Mouse (Mus musculus): ENCODE results near the gene Lrrc51. TPM values are rescaled to one million over a fixed set of nuclear protein-coding genes. Genes with fewer than 3 reads are reported as not detected.
A peak's percentile ranks its signal among the peaks of the same experiment; 100 is the strongest.
"Not testable (repeated sequence)": the region's sequence is repeated elsewhere in the genome, so short reads cannot be mapped to it uniquely, and the experiment has no call there.

The Lrrc51 gene
- total RNA-seq, 2 experiments from 2014 or later, result 3.6 to 5.2 TPM

GRCm38 (mm10) chr7:101939758-101940157, 6.1 kb upstream of the Lrrc51 start:
- intact Hi-C loops (cut with DNase I), result no loop called here
- no peak for DNase-seq

- DNase-seq, result no peak
- intact Hi-C loops (cut with DNase I), result no loop called here
Measured at GRCm38 (mm10) chr7:101938348-101938747, 4.7 kb upstream of the Lrrc51 start.

GRCm38 (mm10) chr7:101937569-101937968, 3.9 kb upstream of the Lrrc51 start:
- intact Hi-C loops (cut with DNase I), result no loop called here

GRCm38 (mm10) chr7:101936996-101937395, 3.3 kb upstream of the Lrrc51 start:
- DNase-seq, result no peak
- intact Hi-C loops (cut with DNase I), result no loop called here

More at GRCm38 (mm10) chr7:101937569-101937968, 3.9 kb upstream of the Lrrc51 start:
- DNase-seq, result no peak

GRCm38 (mm10) chr7:101935957-101936356, 2.3 kb upstream of the Lrrc51 start:
- intact Hi-C loops (cut with DNase I), result loop anchor here (2.0 kb wide), 2 partner anchors 35 to 129 kb away; partner anchors contain the start of genes Rnf121, Xndc1 and Xntrpc
- no peak for DNase-seq

- DNase-seq, result peak in 1 of 2 experiments; percentile 17
- intact Hi-C loops (cut with DNase I), result loop anchor here (1.0 to 2.0 kb wide), 2 partner anchors 24 to 37 kb away; no protein-coding TSS in a partner anchor
Measured at GRCm38 (mm10) chr7:101933300-101933699, 395 bp downstream of the Lrrc51 start.

- DNase-seq, result no peak
- intact Hi-C loops (cut with DNase I), result loop anchor here (2.0 kb wide), 1 partner anchor 24 kb away; no protein-coding TSS in a partner anchor
Measured at GRCm38 (mm10) chr7:101932551-101932950, 1.1 kb downstream of the Lrrc51 start.

- intact Hi-C loops (cut with DNase I), result no loop called here
- DNase-seq, result no peak
Measured at GRCm38 (mm10) chr7:101928093-101928492, 5.6 kb downstream of the Lrrc51 start.

- intact Hi-C loops (cut with DNase I), result not testable (repeated sequence)
Measured at GRCm38 (mm10) chr7:101925892-101926291, 7.8 kb downstream of the Lrrc51 start.

GRCm38 (mm10) chr7:101918071-101918470, 15.6 kb downstream of the Lrrc51 start:
- intact Hi-C loops (cut with DNase I), result loop anchor here (1.0 to 5.0 kb wide), 2 partner anchors 119 to 161 kb away; no protein-coding TSS in a partner anchor
- DNase-seq, result peak; percentile 65 to 72

More at GRCm38 (mm10) chr7:101925892-101926291, 7.8 kb downstream of the Lrrc51 start:
- DNase-seq, result not testable (repeated sequence)

GRCm38 (mm10) chr7:101911982-101912381, 21.7 kb downstream of the Lrrc51 start:
- intact Hi-C loops (cut with DNase I), result no loop called here

GRCm38 (mm10) chr7:101910138-101910537, 23.6 kb downstream of the Lrrc51 start:
- peak in 1 of 2 experiments; percentile 9 for DNase-seq
- intact Hi-C loops (cut with DNase I), result no loop called here

More at GRCm38 (mm10) chr7:101911982-101912381, 21.7 kb downstream of the Lrrc51 start:
- DNase-seq, result no peak

GRCm38 (mm10) chr7:101908367-101908766, 25.3 kb downstream of the Lrrc51 start:
- intact Hi-C loops (cut with DNase I), result loop anchor here (2.0 kb wide), 1 partner anchor 24 kb away; the partner anchor contains the start of gene Lrrc51

GRCm38 (mm10) chr7:101906696-101907095, 27.0 kb downstream of the Lrrc51 start:
- intact Hi-C loops (cut with DNase I), result no loop called here
- peak in 1 of 2 experiments; percentile 10 for DNase-seq

More at GRCm38 (mm10) chr7:101908367-101908766, 25.3 kb downstream of the Lrrc51 start:
- peak in 1 of 2 experiments; percentile 22 for DNase-seq

- DNase-seq, result no peak
- intact Hi-C loops (cut with DNase I), result no loop called here
Measured at GRCm38 (mm10) chr7:101906287-101906681, 27.4 kb downstream of the Lrrc51 start, which contains the start of gene Tomt. Gene Tomt, minus strand, starts transcription at chr7:101906359.

- intact Hi-C loops (cut with DNase I), result no loop called here
- peak; percentile 98 to 100 for DNase-seq
Measured at GRCm38 (mm10) chr7:101905561-101906286, 28.0 kb downstream of the Lrrc51 start, which contains the start of gene Lamtor1. Gene Lamtor1, plus strand, starts transcription at chr7:101905904.

- intact Hi-C loops (cut with DNase I), result no loop called here
- no peak for DNase-seq
Measured at GRCm38 (mm10) chr7:101902846-101903245, 30.8 kb downstream of the Lrrc51 start.

- DNase-seq, result no peak
- intact Hi-C loops (cut with DNase I), result no loop called here
Measured at GRCm38 (mm10) chr7:101901969-101902368, 31.7 kb downstream of the Lrrc51 start.

- intact Hi-C loops (cut with DNase I), result no loop called here
- no peak for DNase-seq
Measured at GRCm38 (mm10) chr7:101900331-101901097, 33.2 kb downstream of the Lrrc51 start.
